Mouse (Mus musculus) heart, postnatal 0 days (tissue): ENCODE measurements at regions not wholly inside any gene's neighbourhood (a gene's known extent, or its start where the extent isn't known, plus 50 kb on each side); places are given as distances from the start of the nearest gene placed in this dataset.

ENCODE experiments used
- CTCF ChIP-seq: IDR thresholded peaks from 2 replicates; pipeline ENCODE4 v1.5.1; 2016; ENCODE audit warnings: antibody characterized with exemption, control low read depth, low read depth
- EP300 ChIP-seq: IDR thresholded peaks from 2 replicates; pipeline ENCODE4 v1.6.1; 2016; ENCODE audit warnings: antibody characterized with exemption, low read depth

DNA sequence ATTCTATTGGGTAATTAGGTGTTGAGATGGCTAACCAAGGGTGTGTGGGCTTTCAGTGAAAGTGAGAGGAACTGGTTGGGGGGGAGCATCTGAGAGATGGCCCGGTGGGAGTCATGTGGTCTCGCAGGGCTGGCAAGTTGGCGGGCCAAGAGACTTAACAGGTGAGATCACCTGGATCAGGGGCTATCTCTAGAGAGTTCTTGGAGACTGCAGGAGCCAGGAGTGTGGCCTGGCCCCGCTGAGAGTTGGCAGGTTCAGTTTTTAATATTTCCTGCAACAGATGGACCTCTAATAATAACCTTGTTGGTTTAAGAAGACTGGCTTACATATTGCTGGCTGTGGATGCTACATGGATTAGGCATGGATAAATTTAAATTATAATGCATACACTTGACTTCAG lies 1984.0 kb upstream of the Tmeff2 start:
- TF ChIP-seq CTCF (no peak), EP300 (no peak)
